Mouse (Mus musculus) G1E (cell line): Measurements from ENCODE around the gene Cdh16.

Source experiments
- CTCF ChIP-seq: IDR thresholded peaks from 2 replicates; pipeline ENCODE4 v1.5.1; 2012; ENCODE audit warnings: low read depth, low read length, inconsistent platforms, mixed read lengths
- GATA1 ChIP-seq: IDR thresholded peaks from 2 replicates; pipeline ENCODE4 v1.6.1; 2012; ENCODE audit warnings: borderline replicate concordance, low read length, inconsistent platforms, mixed read lengths
- POLR2AphosphoS5 ChIP-seq: IDR thresholded peaks from 2 replicates; pipeline ENCODE4 v1.6.1; 2012; ENCODE audit warnings: low read depth, low read length, inconsistent platforms; ENCODE audit not compliant: insufficient replicate concordance
- TAL1 ChIP-seq: conservative IDR thresholded peaks from 2 replicates; pipeline ENCODE4 v1.6.1; 2012; ENCODE audit warnings: low read depth, low read length, inconsistent platforms, mixed read lengths

DNA sequence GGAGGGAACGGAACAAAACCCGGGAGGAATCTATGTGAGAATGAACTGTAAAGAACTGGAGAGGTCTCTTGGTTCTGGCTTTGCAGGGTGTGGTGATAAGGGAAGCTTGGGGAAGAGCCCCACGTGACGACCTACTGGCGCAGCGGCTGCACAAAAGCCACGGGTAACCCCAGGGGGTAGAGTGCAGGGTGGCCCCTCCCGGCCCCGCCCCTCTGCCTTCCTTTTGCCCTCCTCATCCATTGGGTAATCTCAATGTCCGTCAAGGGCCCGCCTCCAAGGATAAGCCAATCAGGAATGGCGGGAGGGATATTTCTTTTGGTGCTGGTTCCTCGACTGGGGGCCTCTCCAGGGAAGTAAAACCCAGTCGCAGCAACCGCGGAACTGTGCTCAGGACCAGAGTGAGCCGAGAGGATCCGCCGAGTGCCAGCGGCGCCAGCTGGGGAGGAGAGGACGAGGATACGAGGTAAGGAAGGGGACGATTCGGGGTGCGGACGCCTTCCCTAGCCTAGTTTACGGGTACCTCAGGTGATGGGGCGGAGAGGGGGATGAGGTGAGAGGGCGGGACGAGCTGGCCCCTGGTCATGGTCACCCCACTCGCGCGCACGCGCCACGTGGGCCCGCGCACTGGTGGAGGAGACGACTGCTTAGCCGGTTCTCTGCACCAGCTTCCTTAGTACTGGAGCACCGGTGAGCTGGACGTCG, 32.9 kb downstream of the Cdh16 start, which contains the start of gene Pdp2:
- TF ChIP-seq CTCF: no peak
- no peak for TF ChIP-seq TAL1
- no peak for TF ChIP-seq GATA1
- TF ChIP-seq POLR2AphosphoS5: no peak
